Mouse (Mus musculus) thymus, postnatal 14 days (tissue): ENCODE results near the gene Nox3.
A peak's percentile ranks its signal among the peaks of the same experiment; 100 is the strongest.

Experiments used
- DNase-seq: peaks from one replicate; pipeline ENCODE4 v3.0.0; 2021

Gene Nox3

GRCm38 (mm10) chr17:3696161-3696560 lies at the start of gene Nox3:
Gene Nox3, minus strand, starts transcription at chr17:3696261.
- DNase-seq, result no peak

DNA sequence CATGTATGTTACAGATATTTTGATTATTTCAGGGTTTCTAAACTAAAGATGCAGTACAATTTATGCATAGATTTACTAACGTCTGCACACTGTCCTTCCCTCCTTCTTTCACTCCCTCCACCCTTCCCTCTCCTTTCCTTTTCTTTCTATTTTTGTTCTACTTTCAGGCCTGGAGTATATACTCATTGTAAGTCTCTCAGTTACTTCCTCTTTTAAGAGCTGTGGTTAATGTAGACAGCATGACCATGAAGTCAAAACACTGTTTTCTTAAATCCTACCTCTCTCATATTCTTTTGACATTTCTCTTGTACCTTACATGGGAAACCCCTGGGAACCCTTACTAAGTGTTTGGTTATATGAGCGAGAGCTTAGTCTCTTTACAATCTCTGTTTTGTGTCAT lies 48.3 kb upstream of the Nox3 start:
- no peak for DNase-seq

- no peak for DNase-seq
Measured at GRCm38 (mm10) chr17:3736936-3737335, 40.9 kb upstream of the Nox3 start.

GRCm38 (mm10) chr17:3734286-3734685 lies 38.2 kb upstream of the Nox3 start:
- DNase-seq, result no peak

- no peak for DNase-seq
Measured at GRCm38 (mm10) chr17:3705350-3705930, 9.4 kb upstream of the Nox3 start.

- DNase-seq, result no peak
Measured at GRCm38 (mm10) chr17:3702320-3702719, 6.3 kb upstream of the Nox3 start.

- DNase-seq, result no peak
Measured at GRCm38 (mm10) chr17:3692817-3693216, 3.2 kb downstream of the Nox3 start.

- DNase-seq, result peak; percentile 3
Measured at GRCm38 (mm10) chr17:3690499-3691258, 5.4 kb downstream of the Nox3 start.

GRCm38 (mm10) chr17:3683662-3684061 lies 12.4 kb downstream of the Nox3 start:
- DNase-seq, result no peak

- no peak for DNase-seq
Measured at GRCm38 (mm10) chr17:3669226-3669625, 26.8 kb downstream of the Nox3 start.

GRCm38 (mm10) chr17:3667287-3667686 lies 28.8 kb downstream of the Nox3 start:
- DNase-seq, result no peak

DNA sequence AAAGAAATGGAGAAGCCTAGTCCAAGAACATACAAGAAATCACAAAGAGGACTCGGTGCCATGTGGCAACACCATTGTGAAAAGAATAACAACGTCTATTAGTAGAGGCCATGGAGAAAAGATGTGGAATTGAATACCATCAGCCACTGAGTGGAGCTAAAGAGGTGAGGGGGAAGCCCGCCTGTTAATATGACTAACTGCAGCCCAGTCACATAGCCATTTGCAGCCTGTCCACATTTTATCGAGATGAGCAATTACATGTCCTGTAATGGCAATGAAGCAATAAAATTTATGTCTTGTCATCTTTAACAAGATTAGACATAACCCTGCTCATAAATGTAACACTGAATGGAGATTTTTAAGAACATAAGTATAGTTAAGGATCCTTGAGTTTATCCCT lies 30.7 kb downstream of the Nox3 start:
- no peak for DNase-seq

- no peak for DNase-seq
Measured at GRCm38 (mm10) chr17:3659497-3659896, 36.6 kb downstream of the Nox3 start.

DNA sequence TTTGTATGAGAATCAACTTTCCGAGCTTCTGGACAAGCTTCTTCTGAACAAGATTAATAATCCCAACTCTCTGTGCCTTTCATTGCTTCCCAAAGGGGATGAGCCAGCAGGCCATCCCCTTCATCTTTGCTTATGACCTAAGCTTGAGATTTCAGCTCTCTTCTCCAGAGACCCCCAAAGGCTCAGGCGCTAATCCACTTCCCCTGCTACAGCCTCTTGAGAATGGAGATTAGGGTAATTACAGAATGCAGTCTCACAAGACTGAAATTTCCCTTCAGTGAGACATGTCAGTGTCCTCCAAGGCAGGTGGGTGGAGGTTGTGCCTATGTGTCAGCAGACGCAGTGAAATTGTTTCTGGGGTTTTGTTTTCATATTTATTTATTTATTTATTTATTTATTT lies 45.7 kb downstream of the Nox3 start:
- DNase-seq, result no peak

DNA sequence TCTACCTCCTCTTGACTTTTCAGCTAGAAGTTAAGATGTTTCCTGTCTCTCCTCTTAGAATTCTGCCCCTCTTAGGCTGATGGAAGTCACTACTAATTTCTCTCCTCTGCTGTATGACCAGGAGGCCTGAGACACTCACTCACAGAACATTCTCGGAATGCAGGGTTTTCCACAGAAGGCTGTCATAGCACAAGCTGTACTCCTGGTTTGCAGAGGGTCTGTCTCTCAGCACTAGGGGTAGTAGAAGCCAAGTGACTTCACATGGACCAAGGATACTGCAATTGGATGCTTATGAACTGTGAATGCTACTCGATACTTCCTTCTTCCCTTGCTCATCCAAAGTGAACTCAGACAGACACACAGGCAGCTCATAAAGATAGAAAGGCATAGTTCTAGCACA lies 52.5 kb downstream of the Nox3 start:
- no peak for DNase-seq

DNA sequence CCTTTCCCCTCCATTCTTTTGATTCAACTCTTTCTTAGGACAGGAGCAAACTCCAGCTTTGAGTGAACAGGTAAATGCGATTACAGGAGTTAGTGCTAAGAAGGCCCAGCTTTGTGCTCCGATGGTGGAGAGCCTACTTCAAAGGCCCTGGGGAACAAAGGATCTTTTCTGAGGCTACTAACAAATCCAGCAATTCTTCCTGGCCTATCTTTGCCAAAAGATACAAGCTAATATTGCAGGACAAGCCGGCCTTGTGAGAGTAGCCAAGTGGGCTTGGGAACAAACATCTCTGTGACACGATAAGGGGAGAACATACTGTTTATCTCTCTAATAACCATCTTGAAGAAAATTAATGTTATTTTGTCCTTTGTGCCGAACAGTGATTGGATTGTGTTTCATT lies 54.6 kb downstream of the Nox3 start:
- no peak for DNase-seq

DNA sequence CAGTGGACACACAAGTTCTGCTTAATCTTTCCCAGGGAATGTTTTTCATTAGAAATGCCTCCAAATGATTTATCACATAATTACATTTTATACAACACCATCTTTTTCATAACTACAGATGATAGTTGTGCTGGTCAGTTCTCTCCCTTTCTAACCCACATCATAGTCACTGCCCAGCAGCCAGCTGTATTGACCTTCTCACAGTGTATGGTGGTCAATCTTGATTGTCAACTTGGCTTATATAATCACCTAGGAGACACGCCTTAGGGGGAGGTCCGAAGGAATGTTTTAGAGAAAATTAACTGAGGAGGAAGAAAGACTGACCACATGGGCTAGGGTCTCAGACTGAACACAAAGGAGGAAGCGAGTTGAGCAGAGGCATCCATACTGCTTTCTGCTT lies 57.3 kb downstream of the Nox3 start:
- no peak for DNase-seq

DNA sequence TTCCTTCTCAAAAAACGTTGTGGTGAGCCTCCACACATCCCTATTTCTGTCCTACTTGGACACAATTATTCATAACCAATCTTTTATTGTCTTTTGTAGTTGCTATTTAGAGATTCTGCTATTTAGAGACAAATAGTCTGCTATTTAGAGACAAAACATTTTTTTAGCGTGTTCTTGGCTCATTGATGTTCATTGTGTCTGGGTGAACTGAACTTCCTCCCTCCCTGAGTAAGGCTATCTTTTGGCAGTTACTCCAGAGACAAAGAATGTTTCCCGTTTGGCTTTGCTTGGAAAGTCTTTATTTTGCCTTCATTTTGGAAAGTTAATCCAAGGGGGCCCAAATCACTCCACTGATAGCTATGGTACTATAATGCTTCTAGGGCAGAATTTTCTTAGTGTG lies 63.6 kb downstream of the Nox3 start:
- no peak for DNase-seq

DNA sequence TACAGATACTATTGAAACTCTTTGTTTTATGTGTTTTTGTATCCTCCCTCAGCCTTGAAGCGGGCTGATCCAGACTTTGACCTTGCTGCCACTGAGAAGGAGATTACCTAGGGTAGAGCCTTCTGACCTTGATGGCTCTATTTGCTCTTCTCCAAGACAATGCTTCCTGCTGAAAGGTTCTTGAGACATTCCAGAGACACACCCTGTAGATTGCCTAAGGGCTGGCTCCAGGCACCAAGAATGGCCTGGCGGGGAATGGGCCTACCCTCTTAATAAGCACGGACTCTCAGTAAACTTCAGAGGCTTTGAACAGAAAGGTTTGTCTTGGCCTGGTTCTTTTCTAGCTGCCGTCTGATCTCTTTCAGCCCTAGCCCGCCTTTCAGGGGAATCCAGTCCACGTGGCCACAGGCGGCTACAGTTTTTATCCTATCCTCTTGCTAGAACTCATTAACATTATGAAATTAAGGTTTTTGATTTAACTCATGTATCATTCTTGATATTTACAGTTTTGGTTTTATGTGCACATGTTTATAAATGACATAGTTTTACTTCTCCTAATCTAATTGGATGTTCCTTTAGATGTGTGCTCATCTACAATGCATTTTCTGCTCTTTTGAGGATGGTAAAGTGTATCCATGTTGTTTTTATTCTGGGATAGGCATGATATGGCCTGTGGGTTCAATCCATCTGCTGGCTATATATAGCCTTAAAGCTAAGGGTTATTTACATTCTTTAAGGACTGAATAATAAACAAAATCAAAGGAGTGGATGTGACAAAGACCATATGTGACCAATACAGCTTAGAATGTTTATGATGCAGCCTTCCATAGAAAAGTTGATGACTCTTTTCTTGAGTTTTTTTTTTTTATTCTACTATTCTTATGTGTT lies 79.5 kb downstream of the Nox3 start:
- DNase-seq, result no peak

- no peak for DNase-seq
Measured at GRCm38 (mm10) chr17:3615553-3615952, 80.5 kb downstream of the Nox3 start.

DNA sequence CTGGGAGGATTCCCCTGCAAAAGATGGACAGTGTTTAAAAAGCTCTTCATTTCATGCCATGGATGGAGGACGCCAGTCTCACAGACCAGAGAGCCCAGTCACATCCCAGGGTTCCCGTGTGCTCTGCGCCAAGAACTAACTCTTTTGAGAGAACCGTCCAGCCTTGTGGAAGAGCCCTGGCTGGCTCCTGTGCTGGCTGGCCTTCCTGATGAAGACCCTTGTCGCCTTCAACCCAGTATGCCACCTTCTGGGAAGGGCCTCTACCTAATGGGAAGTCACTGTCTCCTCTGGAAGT lies 84.3 kb downstream of the Nox3 start:
- no peak for DNase-seq

DNA sequence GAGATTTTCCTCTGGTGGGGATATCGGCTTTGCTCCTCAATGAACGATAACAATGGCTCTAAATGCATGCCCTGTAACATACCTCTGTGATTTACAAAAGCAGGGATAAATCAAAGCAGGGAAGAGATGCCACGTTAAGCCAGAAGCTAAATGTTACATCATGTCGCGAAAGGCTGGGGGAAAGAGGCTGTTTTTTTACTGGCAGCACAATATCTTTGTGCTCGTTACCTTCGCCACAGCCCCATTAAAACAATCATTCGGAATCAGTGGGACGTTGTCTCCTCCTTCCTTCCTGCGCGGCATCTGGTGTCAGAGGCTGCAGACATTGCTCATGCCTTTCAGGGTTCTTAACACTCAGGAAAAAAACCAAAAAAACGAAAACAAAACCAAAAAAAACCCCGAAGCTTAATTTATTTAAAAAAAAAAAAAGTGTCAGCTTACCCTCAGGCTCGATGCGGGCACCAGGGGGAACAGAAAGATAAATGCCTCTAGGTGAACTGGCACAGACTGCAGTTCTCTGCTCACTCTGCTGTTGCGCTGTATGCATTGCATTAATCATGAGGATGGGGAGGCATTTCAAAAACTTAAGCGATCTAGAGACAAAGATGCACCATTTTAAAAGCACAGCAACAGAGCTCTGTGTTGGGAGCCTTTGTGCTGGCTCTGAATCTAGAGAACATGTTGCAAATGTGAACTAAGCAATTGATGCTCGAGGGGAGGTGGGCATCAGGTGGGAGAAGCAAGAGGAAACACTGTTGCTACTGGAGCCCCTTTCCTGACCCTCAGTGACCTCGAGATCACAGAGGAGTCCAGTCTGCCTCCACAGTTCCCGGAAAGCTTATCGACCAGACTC lies 84.9 kb downstream of the Nox3 start:
- no peak for DNase-seq

DNA sequence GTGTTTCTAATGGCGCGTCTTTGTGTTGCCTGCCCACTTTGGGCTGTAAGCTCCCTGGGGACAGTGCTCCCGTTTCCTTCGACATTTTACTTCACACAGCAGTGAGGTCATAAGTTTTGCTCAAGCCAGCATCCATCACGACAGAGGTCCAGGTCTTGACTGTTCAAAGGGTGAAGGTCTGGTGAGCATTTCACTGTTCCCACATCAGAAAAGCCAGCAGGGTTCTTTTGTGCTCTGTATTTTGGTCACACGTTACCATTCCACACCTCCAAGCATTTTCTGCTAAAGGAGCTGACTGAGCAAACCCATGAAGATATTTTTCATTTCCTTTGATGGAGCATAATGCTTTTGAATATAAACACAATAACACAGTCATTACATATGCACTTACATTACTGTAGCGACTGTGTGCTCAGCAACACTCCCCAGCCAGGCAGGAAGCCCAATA lies 85.7 kb downstream of the Nox3 start:
- no peak for DNase-seq
